Mouse (Mus musculus) liver, postnatal 0 days (tissue): ENCODE results near the gene Arhgap28.

Experiments used
- CTCF ChIP-seq: sonication (generic); IDR thresholded peaks from 2 replicates; pipeline ENCODE4 v1.5.1; 2016; ENCODE audit warnings: antibody characterized with exemption, low read depth
- EP300 ChIP-seq: IDR thresholded peaks from 2 replicates; pipeline ENCODE4 v1.6.1; 2016; ENCODE audit warnings: antibody characterized with exemption, low read depth, mild to moderate bottlenecking

DNA sequence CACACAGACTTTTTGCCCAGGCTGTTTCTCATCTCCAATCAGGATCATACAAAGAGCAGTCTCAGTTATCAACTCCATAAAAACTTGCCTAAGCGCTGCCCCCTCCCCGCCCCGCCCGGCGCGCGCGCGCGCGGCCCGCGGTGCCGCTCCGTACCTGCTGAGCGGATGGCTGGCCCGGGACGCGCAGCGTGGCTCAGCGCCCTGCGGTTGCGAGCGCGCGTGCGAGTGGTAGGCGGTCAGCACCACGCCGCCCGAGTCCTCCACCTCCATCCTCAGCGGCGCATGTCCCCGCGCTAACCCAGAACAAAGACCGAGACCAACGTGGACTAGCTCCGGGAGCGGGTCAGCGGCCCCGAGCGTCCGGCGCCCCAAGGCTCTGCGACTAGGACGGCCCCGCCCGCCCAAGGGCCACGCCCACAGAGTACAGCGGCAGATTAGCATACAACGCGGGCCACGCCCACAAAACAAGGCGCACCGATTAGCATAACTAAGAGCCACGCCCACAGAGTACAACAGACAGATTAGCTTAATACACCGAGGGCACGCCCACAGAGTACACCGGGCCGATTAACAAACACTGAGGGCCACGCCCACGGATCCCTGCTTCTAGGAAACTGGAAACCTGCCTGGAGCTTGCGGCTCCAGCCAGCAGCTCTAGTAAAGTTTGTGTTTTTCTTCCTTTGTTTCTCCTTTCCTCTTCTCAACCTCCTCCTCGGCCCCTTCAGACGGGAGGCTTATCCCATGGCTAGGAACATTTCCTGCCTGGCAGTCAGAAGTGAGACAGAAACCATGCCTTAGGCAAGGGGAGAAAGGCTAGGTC, at the start of gene Arhgap28:
- TF ChIP-seq EP300 (no peak), CTCF (no peak)
